Mouse (Mus musculus) E14TG2a.4 (cell line): Measurements from ENCODE around the gene Ankrd54.

ENCODE experiments used
- CTCF ChIP-seq: conservative IDR thresholded peaks from 2 replicates; pipeline ENCODE4 v1.5.1; 2014; ENCODE audit warnings: low read length
- NANOG ChIP-seq: IDR thresholded peaks from 2 replicates; pipeline ENCODE4 v1.6.1; 2014; ENCODE audit warnings: borderline replicate concordance, low read length, mixed read lengths
- POU5F1 ChIP-seq: IDR thresholded peaks from 2 replicates; pipeline ENCODE4 v1.6.1; 2014; ENCODE audit warnings: low read length, borderline replicate concordance

DNA sequence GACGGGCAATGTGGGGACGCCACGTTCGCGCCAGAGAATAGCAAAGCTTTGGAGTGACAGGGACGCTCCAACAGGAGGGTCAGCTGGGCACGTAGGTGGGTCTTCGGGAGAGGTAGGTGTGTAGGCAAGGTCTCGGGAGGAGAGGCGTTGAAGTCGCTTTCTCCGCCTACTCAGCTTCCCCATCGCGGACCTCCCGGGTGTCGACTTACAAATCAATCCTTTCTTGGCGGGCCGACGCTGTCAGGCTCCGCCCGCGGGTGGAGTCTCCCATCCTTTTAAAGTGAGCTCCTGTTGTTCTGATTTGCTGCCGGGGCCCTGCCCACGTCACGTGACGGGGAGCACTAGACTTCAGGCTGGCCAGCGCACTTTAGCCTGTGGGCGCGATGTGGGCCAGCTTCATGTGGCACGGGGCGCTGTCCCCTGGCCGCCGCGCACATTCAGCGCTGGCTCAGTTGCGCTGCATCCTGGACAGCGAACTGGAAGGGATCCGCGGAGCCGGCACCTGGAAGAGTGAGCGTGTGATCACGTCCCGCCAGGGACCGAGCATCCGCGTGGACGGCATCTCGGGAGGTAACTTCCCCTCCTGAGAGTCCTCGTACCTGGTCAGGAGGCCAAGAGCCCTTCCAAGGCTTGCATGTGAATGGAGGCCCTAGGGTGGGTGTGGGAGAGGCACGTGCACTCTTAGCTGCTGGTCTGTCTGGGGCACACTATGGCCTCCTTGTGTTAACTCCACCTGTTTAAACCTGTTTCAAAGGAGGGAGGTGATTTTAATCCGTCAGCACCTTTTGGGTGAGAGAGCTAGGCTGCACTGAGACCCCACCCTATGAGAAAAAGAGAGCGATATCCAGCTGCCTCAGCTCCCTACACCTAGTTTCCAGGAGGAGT lies 31.9 kb downstream of the Ankrd54 start:
- TF ChIP-seq CTCF (no peak), POU5F1 (no peak), NANOG (no peak)
